Mouse (Mus musculus) lung, postnatal 0 days (tissue): Measurements from ENCODE around the gene Armcx1. TPM values are rescaled to one million over a fixed set of nuclear protein-coding genes. Genes with fewer than 3 reads are reported as not detected.
"Not testable (repeated sequence)": the region's sequence is repeated elsewhere in the genome, so short reads cannot be mapped to it uniquely, and the experiment has no call there.

Experiments used
- ATAC-seq: fragments of 200-750 bp; cut with Nextera tagmentation; 2 replicates; pipeline ENCODE4 v1.8.0; 2017; ENCODE audit warnings: moderate library complexity
- DNase-seq: peaks from one replicate; pipeline ENCODE4 v3.0.0-alpha.2; 2016; ENCODE audit warnings: low spot score
- H3K27ac ChIP-seq: fragments of 300-500 bp; sonication (generic); 2 replicates; pipeline ENCODE4 v1.5.1; 2014; ENCODE audit warnings: antibody characterized with exemption, mild to moderate bottlenecking, low read length, mixed read lengths
- H3K27me3 ChIP-seq: fragments of 300-500 bp; sonication (generic); replicated peaks from 2 replicates; pipeline ENCODE4 v1.6.1; 2014; ENCODE audit warnings: low read length, mixed read lengths; ENCODE audit not compliant: insufficient read depth
- H3K36me3 ChIP-seq: fragments of 300-500 bp; sonication (generic); 2 replicates; pipeline ENCODE4 v1.6.1; 2014; ENCODE audit warnings: low read length, mixed read lengths; ENCODE audit not compliant: insufficient read depth
- H3K4me1 ChIP-seq: fragments of 300-500 bp; sonication (generic); 2 replicates; pipeline ENCODE4 v1.6.1; 2014; ENCODE audit warnings: antibody characterized with exemption, low read depth, low read length, mixed read lengths; ENCODE audit not compliant: insufficient read depth
- H3K4me2 ChIP-seq: fragments of 300-500 bp; sonication (generic); replicated peaks from 2 replicates; pipeline ENCODE4 v1.6.1; 2014; ENCODE audit warnings: low read depth, mild to moderate bottlenecking, low read length, moderate library complexity, mixed read lengths
- H3K4me3 ChIP-seq: fragments of 300-500 bp; sonication (generic); 2 replicates; pipeline ENCODE4 v1.5.1; 2014; ENCODE audit warnings: low read depth, low read length
- H3K9ac ChIP-seq: fragments of 300-500 bp; sonication (generic); replicated peaks from 2 replicates; pipeline ENCODE4 v1.6.1; 2014; ENCODE audit warnings: low read depth, mild to moderate bottlenecking
- H3K9me3 ChIP-seq: fragments of 300-500 bp; sonication (generic); 2 replicates; pipeline ENCODE4 v1.6.1; 2016; ENCODE audit warnings: low read length, mixed read lengths
- CTCF ChIP-seq: IDR thresholded peaks from 2 replicates; pipeline ENCODE4 v1.5.1; 2016; ENCODE audit warnings: antibody characterized with exemption, mild to moderate bottlenecking
- EP300 ChIP-seq: IDR thresholded peaks from 2 replicates; pipeline ENCODE4 v1.6.1; 2016; ENCODE audit warnings: antibody characterized with exemption, mild to moderate bottlenecking, control low read depth
- WGBS: fragments of 180-500 bp; shearing (Covaris S2); extraction: QIAGEN DNeasy Blood & Tissue Kit; methylation state at CpG from one replicate; pipeline ENCODE4 v1.1.7; 2014; 5-methylcytosine and 5-hydroxymethylcytosine counted together
- microRNA-seq: library from miRNA; unstranded; fragments of <30 nt; microRNA quantifications from one replicate; pipeline ENCODE4, GENCODE M21; 2016
- polyA plus RNA-seq: library from polyadenylated mRNA; unstranded; fragments of >200 nt; fragmentation: Nextera tagmentation; extraction: Ambion mirVana; gene quantifications from 2 replicates; pipeline ENCODE4 v1.2.1, GENCODE M21; 2015

Gene Armcx1
- polyA plus RNA-seq, 1 experiment from 2014 or later = 33.3 TPM

- Histone ChIP-seq H3K27ac (no peak overlapping the region), H3K9me3 (no peaks in the 10 kb centered on the region), H3K4me2 (no peak overlapping the region), H3K4me1 (no peaks in the 10 kb centered on the region), H3K4me3 (no peak overlapping the region), H3K9ac (no peak overlapping the region), H3K36me3 (no peaks in the 10 kb centered on the region), H3K27me3 (no peaks in the 10 kb centered on the region)
- no peak for ATAC-seq
- WGBS = 19% methylated on average over 4 of the region's 4 CpGs
- no peak for TF ChIP-seq EP300
- peak; percentile 17 for DNase-seq
Observed at GRCm38 (mm10) chrX:134752584-134752983, 34.8 kb downstream of the Armcx1 start.

- H3K9me3 ChIP-seq = no peaks in the 10 kb centered on the region
- DNase-seq (peak; percentile 87), ATAC-seq (peak; percentile 95)
- no peak for TF ChIP-seq EP300
- no peak for TF ChIP-seq CTCF
- peak within 1 kb of the TSS; percentile 59 for H3K4me3 ChIP-seq
- peak within 1 kb of the TSS; percentile 57 for H3K27ac ChIP-seq
- H3K4me2 ChIP-seq = peak within 1 kb of the TSS; percentile 48
- H3K9ac ChIP-seq = peak within 1 kb of the TSS; percentile 41
- H3K36me3 ChIP-seq = no peaks in the 10 kb centered on the region
- no peaks in the 10 kb centered on the region for H3K4me1 ChIP-seq
- 13% methylated on average over 29 of the region's 46 CpGs for WGBS
- H3K27me3 ChIP-seq = no peaks in the 10 kb centered on the region
Observed at GRCm38 (mm10) chrX:134756434-134757292, 38.9 kb downstream of the Armcx1 start, which contains the start of gene Armcx3. Armcx3 (plus strand) TSS chrX:134756595.

- peak overlapping the region; percentile 59 for H3K4me3 ChIP-seq
- H3K9ac ChIP-seq = peak overlapping the region; percentile 41
- H3K27me3 ChIP-seq = no peaks in the 10 kb centered on the region
- H3K9me3 ChIP-seq = no peaks in the 10 kb centered on the region
- peak overlapping the region; percentile 48 for H3K4me2 ChIP-seq
- no peaks in the 10 kb centered on the region for H3K4me1 ChIP-seq
- DNase-seq (peak; percentile 18), ATAC-seq (no peak)
- 0 out of 2 replicates have a peak overlapping the region, but pooled peaks have one; percentile 57 for H3K27ac ChIP-seq
- WGBS = 20% methylated on average over 12 of the region's 13 CpGs
- no peaks in the 10 kb centered on the region for H3K36me3 ChIP-seq
- TF ChIP-seq EP300 (no peak), CTCF (no peak)
Observed at GRCm38 (mm10) chrX:134757293-134757995, 39.7 kb downstream of the Armcx1 start.

- not testable (repeated sequence) for H3K4me2 ChIP-seq, H3K4me3 ChIP-seq, DNase-seq, H3K9me3 ChIP-seq, H3K27me3 ChIP-seq, ATAC-seq, H3K36me3 ChIP-seq, H3K4me1 ChIP-seq, H3K27ac ChIP-seq, H3K9ac ChIP-seq
- 38% methylated on average over 3 of the region's 4 CpGs for WGBS
Observed at GRCm38 (mm10) chrX:134763428-134764198, 45.9 kb downstream of the Armcx1 start.

Small RNA genes lying within 50 kb of the gene (microRNA-seq; reads per million reads assigned to microRNA genes)
- not detected for gene Mir7093

Other genes starting within 250 kb of the Armcx1 start
- gene Taf7l, start 241.5 kb upstream of the Armcx1 start, polyA plus RNA-seq = not detected in 2 replicates
- gene Timm8a1, start 176.1 kb upstream of the Armcx1 start, polyA plus RNA-seq = 24.7 and 24.9 TPM in 2 replicates
- gene Btk, start 134.4 kb upstream of the Armcx1 start, polyA plus RNA-seq = 2.2 and 2.7 TPM in 2 replicates
- 278 and 304 TPM in 2 replicates for gene Rpl36a, start 132.3 kb upstream of the Armcx1 start, polyA plus RNA-seq
- 3.9 and 4.1 TPM in 2 replicates for gene Gla, start 116.8 kb upstream of the Armcx1 start, polyA plus RNA-seq
- gene Hnrnph2, start 116.8 kb upstream of the Armcx1 start, polyA plus RNA-seq = 93.7 and 100 TPM in 2 replicates
- 4.2 and 4.7 TPM in 2 replicates for gene Armcx4, start 31.4 kb upstream of the Armcx1 start, polyA plus RNA-seq
- 11.9 and 13.1 TPM in 2 replicates for gene Armcx6, start 33.5 kb downstream of the Armcx1 start, polyA plus RNA-seq
- gene Armcx3, start 38.6 kb downstream of the Armcx1 start, polyA plus RNA-seq = 46.4 and 56.2 TPM in 2 replicates
- 24.0 and 29.7 TPM in 2 replicates for gene Armcx2, start 91.3 kb downstream of the Armcx1 start, polyA plus RNA-seq
- gene Nxf2, start 246.8 kb downstream of the Armcx1 start, polyA plus RNA-seq = 0.27 and 0.31 TPM in 2 replicates